Mouse (Mus musculus): ENCODE measurements around the gene Tmem132b.

- TF ChIP-seq CTCF (IDR thresholded peaks at IDR 0.05; ENCODE audit: low read depth) (no peak), EP300 (optimal IDR thresholded peaks at IDR 0.05) (no peak)
Measured at GRCm38 (mm10) chr5:125583836-125584235, 52.3 kb downstream of the Tmem132b start.

Measured in stomach, postnatal 0 days (tissue).